Mouse (Mus musculus) frontal cortex, adult 2 months (tissue): ENCODE measurements around the gene Celsr1. TPM values are rescaled to one million over a fixed set of nuclear protein-coding genes. Genes with fewer than 3 reads are reported as not detected.

Experiments
- DNase-seq, 2 experiments: peaks; one replicate each; pipeline ENCODE4 v3.0.0; 2022; ENCODE audit warnings: low spot score in 1 of 2; ENCODE audit errors: extremely low spot score in 1 of 2
- polyA plus RNA-seq: library from polyadenylated mRNA; depleted of rRNA; stranded (reverse); fragments of >200 nt; gene quantifications from 2 replicates; pipeline ENCODE4 v1.2.3, GENCODE M21; 2012

The Celsr1 gene
- polyA plus RNA-seq, 1 experiment: 2.6 TPM

- DNase-seq: peak in 1 of 2 experiments; percentile 75
Observed at GRCm38 (mm10) chr15:86038802-86039201, 5.2 kb upstream of the Celsr1 start.

DNA sequence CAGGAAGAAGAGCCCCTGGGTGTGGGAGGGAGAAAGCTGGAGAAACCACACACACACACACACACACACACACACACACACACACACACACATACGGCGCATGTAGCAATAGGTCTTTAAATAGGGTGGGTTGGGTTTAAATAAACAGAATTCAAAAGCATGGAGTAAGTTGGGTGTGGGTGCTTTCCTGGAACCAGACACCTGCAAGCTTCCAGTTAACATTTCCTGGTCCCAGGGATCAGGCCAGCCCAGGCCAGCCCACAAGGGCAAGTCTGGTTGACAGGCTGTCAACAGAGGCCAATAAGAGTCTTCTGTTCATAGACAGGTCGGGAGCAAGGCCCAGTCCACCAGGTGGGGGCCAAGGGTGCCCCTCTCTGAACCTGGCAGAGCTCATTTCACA lies 2.3 kb upstream of the Celsr1 start:
- DNase-seq: no peak

- no peak for DNase-seq
Observed at GRCm38 (mm10) chr15:86034781-86035360, 1.3 kb upstream of the Celsr1 start.

DNA sequence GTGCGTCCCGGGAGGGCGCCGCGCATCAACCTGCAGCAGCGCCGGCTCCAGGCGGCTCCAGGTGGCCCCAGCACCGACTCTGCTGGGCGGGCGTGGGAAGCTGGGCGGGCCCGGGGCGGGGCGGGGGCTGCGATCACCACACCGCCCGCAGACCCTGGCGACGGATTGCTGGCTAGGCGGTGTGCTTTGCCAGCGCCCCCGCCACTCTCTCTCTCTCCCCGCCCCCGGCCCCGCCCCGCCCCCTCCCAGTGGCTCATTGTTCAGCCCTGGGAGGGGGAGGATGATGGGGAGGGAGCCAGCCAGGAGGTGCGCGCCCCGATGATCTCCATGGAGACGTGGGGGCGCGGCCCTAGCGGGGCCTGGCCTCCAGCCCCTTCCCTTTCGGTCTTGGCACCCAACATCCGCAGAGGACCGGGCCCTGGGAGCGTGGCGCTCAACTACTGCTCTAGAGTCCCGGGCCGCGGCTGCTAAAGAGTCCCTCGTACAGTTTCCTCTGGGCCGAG lies 495 bp upstream of the Celsr1 start:
- no peak for DNase-seq

- DNase-seq: no peak
Observed at GRCm38 (mm10) chr15:86032811-86033190, 776 bp downstream of the Celsr1 start.

GRCm38 (mm10) chr15:86029981-86030380 lies 3.6 kb downstream of the Celsr1 start:
- DNase-seq: no peak

- no peak for DNase-seq
Observed at GRCm38 (mm10) chr15:86027871-86028270, 5.7 kb downstream of the Celsr1 start.

DNA sequence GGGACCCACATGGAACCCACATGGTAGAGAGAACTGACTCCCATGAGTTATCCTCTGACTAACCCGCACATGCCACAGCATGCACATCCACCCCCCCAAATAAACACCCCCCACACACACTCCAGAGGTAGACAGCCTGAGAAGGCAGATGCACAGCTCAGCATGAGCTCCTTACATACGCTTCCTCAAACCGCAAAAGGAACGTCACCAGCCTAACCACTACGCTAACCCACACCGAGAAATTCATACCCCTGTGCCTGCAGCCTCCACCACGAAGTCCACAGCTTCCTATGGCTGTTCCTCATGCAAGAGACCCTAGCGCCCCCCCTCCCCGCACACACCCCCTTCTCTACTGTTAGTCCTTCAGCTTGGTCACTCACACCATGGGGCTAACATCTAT lies 11.6 kb downstream of the Celsr1 start:
- DNase-seq: no peak

DNA sequence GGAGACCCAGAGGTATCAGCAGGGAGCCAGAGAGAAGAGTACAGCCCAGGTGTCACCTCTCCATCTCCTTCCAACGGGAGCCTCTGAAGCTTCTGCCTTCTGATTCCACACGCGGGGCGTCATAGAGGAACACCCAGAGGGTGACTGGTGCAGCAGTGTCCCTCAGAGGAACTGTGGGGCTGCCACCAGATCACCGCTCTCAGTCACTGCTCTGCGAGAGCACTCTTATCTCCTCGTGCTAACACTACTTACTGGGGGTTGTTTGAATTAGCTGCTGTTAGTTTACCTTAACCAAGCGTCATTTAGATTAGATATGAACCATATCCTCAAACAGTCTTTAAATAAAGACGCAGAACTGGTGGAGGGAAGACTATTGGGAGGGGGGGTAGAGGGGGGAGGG lies 12.3 kb downstream of the Celsr1 start:
- DNase-seq: no peak

DNA sequence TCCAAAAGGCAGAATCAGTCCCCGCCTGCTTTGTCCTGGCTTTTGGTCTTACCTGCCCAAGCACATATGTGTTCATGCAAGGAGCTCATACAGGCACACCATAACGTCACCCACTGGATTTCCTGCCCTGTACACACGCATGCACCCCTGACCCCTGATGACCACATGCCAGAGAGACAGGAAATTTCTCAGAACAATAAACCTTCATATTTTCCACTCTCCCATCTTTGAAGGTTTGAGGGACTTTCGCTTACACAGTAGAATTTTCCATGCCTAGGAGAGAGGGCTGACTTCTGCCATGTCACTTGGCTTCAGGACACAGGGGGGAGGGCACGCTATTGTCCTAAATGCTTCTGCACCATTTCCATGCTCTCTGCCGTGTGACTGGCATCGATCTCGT lies 13.6 kb downstream of the Celsr1 start:
- DNase-seq: no peak

DNA sequence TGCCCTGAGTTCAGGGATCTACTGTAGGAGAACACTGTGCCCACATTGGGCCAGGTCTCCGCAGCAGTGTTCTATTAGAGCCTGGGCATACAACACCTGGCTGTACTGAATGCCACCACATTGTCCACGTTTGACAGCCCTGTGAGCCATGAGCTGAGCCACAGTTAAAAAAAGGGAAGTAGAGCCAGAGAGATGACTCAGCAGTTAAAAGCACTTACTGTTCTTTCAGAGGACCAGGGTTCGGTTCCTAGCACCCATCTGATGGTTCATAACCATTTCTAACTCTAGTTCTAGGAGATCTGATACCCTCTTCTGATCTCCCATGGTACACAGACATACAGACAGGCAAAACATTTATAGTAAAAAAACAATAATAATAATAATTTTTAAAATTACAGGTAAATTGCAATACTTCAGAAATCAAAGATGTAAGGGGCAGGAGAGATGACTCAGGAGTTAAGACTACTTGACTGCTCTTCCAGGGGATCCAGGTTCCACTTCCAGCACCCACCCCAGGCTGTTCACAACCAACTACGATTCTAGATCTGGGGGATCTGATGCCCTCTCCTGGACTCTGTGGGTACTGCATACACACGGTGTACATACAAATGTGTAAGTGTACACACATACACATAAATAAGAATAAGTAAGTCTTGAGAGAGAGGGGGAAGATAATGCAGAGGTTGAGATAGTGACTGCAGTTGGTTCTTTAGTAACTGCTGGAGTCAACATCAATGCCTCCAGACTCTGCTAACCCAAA lies 14.6 kb downstream of the Celsr1 start:
- no peak for DNase-seq

GRCm38 (mm10) chr15:86017336-86017735 lies 16.2 kb downstream of the Celsr1 start:
- no peak for DNase-seq

DNA sequence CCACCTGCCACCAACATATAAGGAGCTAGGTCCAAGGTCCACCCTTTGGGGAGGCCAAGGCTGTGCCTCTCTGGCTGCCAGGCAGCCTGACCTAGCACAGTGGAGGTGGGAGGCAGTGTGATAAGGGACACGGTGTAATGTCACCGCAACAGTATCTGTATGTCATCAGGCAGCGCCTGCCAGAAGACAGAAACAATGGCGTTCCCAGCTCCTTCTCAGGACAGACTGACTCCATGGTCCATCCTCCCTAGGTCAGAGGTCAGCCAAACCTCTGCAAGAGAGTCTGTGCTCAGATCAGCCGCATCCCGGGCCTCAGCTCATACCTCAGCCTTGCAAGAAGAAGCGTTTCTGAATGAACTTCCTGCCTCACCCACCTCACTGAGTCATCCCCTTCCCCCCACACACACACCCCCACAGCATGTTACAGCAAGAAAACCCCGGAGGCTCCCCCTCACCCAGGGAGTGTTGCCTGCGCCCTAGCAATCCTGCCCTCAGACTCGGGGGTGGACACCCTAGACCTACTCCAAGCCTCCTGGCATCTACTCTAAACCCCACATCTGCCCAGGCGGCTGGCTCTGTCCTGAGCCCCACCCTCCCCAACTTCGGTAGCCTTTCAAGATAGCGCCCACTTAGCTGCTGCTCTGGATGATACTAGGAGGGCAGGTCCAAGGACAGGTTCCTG lies 17.6 kb downstream of the Celsr1 start:
- DNase-seq: peak in 1 of 2 experiments; percentile 53

GRCm38 (mm10) chr15:86015026-86015425 lies 18.6 kb downstream of the Celsr1 start:
- no peak for DNase-seq

DNA sequence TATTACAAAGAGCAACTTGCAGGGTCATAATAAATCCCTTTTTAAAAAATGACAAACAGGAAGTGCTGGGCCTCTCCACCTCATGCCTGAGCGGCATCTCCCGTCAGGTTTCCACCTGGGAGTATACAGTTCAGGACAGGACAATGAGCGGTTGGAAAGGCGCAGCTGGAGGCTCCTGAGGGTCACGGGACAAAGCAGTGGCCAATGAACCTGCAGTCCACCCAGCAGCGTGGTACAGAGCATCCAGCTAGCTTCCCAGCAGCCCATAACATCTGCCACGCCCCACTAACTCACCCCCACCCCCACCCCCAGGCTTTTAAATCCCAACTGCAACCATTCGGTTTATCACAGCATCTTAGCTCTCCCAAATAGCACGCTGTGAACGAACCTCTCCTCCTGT lies 19.9 kb downstream of the Celsr1 start:
- no peak for DNase-seq

DNA sequence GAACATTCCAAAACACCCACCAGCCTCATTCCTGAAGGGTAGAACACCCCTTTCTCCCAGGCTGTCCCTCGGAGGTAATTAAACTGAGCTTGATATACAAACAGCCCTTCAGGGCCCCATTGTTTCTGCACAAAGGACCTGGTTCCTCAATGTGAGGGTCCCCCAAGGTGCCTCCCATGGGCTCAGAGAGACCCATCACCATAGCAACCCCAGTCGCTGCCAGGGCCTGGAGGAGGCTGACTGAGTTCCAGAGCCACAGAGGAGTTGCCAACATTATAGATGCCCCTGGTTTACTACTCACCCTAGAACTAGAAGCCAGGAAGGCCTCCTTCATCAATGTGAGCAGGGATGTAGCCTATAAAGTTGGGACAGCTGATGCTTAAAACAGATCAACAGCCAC lies 20.4 kb downstream of the Celsr1 start:
- no peak for DNase-seq

DNA sequence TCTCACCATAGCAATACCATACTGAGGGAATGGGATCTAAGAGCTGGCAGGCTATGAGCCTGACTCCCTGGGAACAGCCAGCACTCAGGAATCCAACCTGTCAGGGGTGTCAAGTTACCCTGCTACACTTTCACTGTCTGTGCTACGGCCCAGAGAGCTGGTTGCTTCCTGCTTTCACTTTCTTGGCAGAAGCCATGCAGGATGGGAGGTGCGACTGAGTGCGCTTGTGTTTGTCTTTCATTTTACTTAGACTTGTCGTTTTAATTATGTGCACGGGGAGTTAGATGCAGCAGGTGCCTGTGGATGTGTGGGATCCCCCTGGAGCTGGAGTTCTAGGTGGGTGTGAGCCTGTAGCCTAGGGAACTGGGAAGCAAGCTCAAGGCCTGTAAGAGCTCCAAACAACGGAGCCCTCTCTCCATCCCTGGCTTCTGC lies 25.9 kb downstream of the Celsr1 start:
- DNase-seq: peak in 1 of 2 experiments; percentile 42

DNA sequence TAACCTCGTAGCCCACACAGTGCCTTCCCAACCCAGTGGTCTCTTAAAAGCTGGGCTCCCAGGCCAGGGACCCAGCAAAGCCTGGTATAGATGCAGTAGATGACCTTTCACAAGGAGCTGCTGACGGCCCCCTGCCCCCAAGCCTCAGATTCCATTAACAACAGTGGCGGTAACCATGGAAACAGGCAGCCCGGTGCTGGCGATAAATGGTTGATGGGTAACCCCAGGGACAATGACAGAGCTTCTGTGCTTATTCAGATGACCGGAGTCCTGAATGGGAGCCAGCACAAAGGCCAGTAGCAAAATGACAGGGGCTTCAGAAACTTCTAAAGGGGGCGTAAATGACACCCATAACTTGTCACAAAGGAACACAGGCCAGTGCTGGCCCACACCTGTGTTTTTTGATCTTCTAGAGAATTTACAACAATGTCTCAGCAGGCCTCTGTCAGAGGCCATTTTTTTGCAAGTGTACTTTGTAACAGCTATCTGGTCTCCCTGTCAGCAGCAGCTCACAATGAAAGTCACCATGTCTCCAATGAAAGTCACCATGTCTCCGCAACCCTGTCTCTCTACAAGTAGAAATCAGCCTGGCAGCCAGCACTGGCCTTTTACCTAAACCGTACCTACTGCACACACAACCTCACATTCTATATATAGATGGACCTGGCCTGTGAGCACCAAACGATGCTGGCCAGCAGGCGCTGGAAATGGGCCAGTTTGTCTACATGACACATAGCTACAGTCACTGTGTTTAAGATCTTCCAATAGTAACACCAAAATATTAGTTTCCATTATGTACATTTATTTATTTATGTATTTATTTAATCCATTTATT lies 27.7 kb downstream of the Celsr1 start:
- no peak for DNase-seq

DNA sequence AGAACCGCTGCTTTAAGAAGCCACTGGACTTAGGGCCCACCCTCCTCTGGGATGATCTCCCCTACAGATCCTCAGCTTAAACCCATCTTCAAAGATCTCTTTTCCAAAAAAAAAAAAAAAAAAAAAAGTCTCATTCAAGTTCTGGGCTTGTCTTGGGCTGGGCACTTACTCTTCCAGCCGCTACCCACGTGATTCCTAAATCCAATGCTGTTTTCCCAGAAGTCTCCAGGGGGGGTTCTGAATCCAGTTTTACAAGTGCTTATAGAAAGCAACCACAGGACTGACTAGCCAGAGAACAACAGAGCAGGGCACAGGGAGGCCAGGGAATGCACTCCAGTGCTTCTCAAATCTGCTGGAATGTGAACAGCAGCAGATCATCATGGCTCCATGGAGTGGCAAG lies 29.5 kb downstream of the Celsr1 start:
- DNase-seq: no peak

- DNase-seq: peak in 1 of 2 experiments; percentile 45
Observed at GRCm38 (mm10) chr15:86000706-86001292, 32.8 kb downstream of the Celsr1 start.
